Mouse (Mus musculus) forebrain, embryonic 14.5 days (tissue): ENCODE measurements around the gene Elane. TPM values are rescaled to one million over a fixed set of nuclear protein-coding genes. Genes with fewer than 3 reads are reported as not detected.

Source experiments
- ATAC-seq: fragments of 200-750 bp; cut with Nextera tagmentation; 2 replicates; pipeline ENCODE4 v1.8.0; 2017; ENCODE audit warnings: mild to moderate bottlenecking, moderate library complexity
- DNase-seq: peaks from one replicate; pipeline ENCODE4 v3.0.0-alpha.2; 2015; ENCODE audit warnings: low spot score
- H3K27ac ChIP-seq: fragments of 300-500 bp; sonication (generic); 2 replicates; pipeline ENCODE4 v1.5.1; 2014; ENCODE audit warnings: low read depth, mild to moderate bottlenecking, control low read depth, low read length, moderate library complexity
- H3K27me3 ChIP-seq: fragments of 300-500 bp; sonication (generic); replicated peaks from 2 replicates; pipeline ENCODE4 v1.6.1; 2014; ENCODE audit warnings: low read length, control low read depth, mixed read lengths; ENCODE audit not compliant: control insufficient read depth, insufficient read depth
- H3K36me3 ChIP-seq: fragments of 300-500 bp; sonication (generic); 2 replicates; pipeline ENCODE4 v1.6.1; 2014; ENCODE audit warnings: low read length, control low read depth; ENCODE audit not compliant: control insufficient read depth, insufficient read depth
- H3K4me1 ChIP-seq: fragments of 300-500 bp; sonication (generic); 2 replicates; pipeline ENCODE4 v1.6.1; 2014; ENCODE audit warnings: antibody characterized with exemption, low read length, control low read depth; ENCODE audit not compliant: control insufficient read depth, insufficient read depth
- H3K4me2 ChIP-seq: fragments of 300-500 bp; sonication (generic); 2 replicates; pipeline ENCODE4 v1.6.1; 2014; ENCODE audit warnings: mild to moderate bottlenecking, control low read depth, low read length
- H3K4me3 ChIP-seq: fragments of 300-500 bp; sonication (generic); 2 replicates; pipeline ENCODE4 v1.5.1; 2014; ENCODE audit warnings: low read depth, low read length, control low read depth
- H3K9ac ChIP-seq: fragments of 300-500 bp; sonication (generic); 2 replicates; pipeline ENCODE4 v1.6.1; 2014; ENCODE audit warnings: mild to moderate bottlenecking, low read length, control low read depth, moderate library complexity
- H3K9me3 ChIP-seq: fragments of 300-500 bp; sonication (generic); replicated peaks from 2 replicates; pipeline ENCODE4 v1.6.1; 2016; ENCODE audit warnings: low read length, control low read depth, mixed read lengths; ENCODE audit not compliant: control insufficient read depth
- WGBS: fragments of 180-500 bp; shearing (Covaris S2); extraction: QIAGEN DNeasy Blood & Tissue Kit; methylation state at CpG from one replicate; pipeline ENCODE4 v1.1.7; 2014; 5-methylcytosine and 5-hydroxymethylcytosine counted together
- polyA plus RNA-seq: library from polyadenylated mRNA; unstranded; fragments of >200 nt; fragmentation: Nextera tagmentation; extraction: Ambion mirVana; gene quantifications from 2 replicates; pipeline ENCODE4 v1.2.1, GENCODE M21; 2014

Gene Elane
- polyA plus RNA-seq = 0.36 TPM in 1 of 2 replicates, not detected in the other

GRCm38 (mm10) chr10:79886054-79886453 lies at the start of gene Elane:
Gene Elane, plus strand, starts transcription at chr10:79886247.
- H3K9me3 ChIP-seq = no peaks in the 10 kb centered on the region
- no peak within 1 kb of the TSS for H3K4me3 ChIP-seq
- 86% methylated on average over 6 of the region's 6 CpGs for WGBS
- H3K4me2 ChIP-seq = no peak within 1 kb of the TSS
- peaks cover 3% of the 10 kb centered on the region; the same call in 1 of the 2 replicates for H3K4me1 ChIP-seq
- no peak for DNase-seq
- ATAC-seq = no peak
- H3K27me3 ChIP-seq = peaks cover 5% of the 10 kb centered on the region; the same call in 1 of the 2 replicates
- H3K9ac ChIP-seq = no peak within 1 kb of the TSS
- no peak within 1 kb of the TSS for H3K27ac ChIP-seq
- no peaks in the 10 kb centered on the region for H3K36me3 ChIP-seq

- Histone ChIP-seq H3K9ac (no peak overlapping the region), H3K4me1 (no peaks in the 10 kb centered on the region; the same call in 1 of the 2 replicates), H3K9me3 (no peaks in the 10 kb centered on the region), H3K4me2 (no peak overlapping the region), H3K36me3 (no peaks in the 10 kb centered on the region), H3K27me3 (no peaks in the 10 kb centered on the region), H3K27ac (no peak overlapping the region), H3K4me3 (no peak overlapping the region)
- ATAC-seq (no peak), DNase-seq (no peak)
- WGBS = 97% methylated on average over 3 of the region's 3 CpGs
These were observed 49.1 kb upstream of the Elane start for GRCm38 (mm10) chr10:79836918-79837317.

GRCm38 (mm10) chr10:79838151-79838550 lies 47.9 kb upstream of the Elane start:
- H3K4me2 ChIP-seq = no peak overlapping the region
- no peaks in the 10 kb centered on the region; the same call in 1 of the 2 replicates for H3K4me1 ChIP-seq
- no peak overlapping the region for H3K27ac ChIP-seq

GRCm38 (mm10) chr10:79840091-79840490 lies 46.0 kb upstream of the Elane start:
- H3K4me2 ChIP-seq = no peak overlapping the region
- H3K27me3 ChIP-seq = no peaks in the 10 kb centered on the region
- H3K36me3 ChIP-seq = no peaks in the 10 kb centered on the region
- no peak overlapping the region for H3K4me3 ChIP-seq
- no peaks in the 10 kb centered on the region; the same call in 1 of the 2 replicates for H3K4me1 ChIP-seq
- no peak overlapping the region for H3K9ac ChIP-seq
- H3K9me3 ChIP-seq = no peaks in the 10 kb centered on the region
- WGBS = 86% methylated on average over 3 of the region's 3 CpGs
- no peak for ATAC-seq
- DNase-seq = no peak
- peak overlapping the region; percentile 22; the same call in 1 of the 2 replicates for H3K27ac ChIP-seq

More at GRCm38 (mm10) chr10:79838151-79838550, 47.9 kb upstream of the Elane start:
- WGBS = 82% methylated on average over 2 of the region's 2 CpGs
- ATAC-seq = no peak
- DNase-seq = no peak
- Histone ChIP-seq H3K9ac (no peak overlapping the region), H3K4me3 (no peak overlapping the region), H3K27me3 (no peaks in the 10 kb centered on the region), H3K9me3 (no peaks in the 10 kb centered on the region), H3K36me3 (no peaks in the 10 kb centered on the region)

- WGBS = under 1% methylated on average over 23 of the region's 24 CpGs
- peak; percentile 83 for ATAC-seq
- Histone ChIP-seq H3K27me3 (no peaks in the 10 kb centered on the region), H3K36me3 (no peaks in the 10 kb centered on the region), H3K4me1 (no peaks in the 10 kb centered on the region; the same call in 1 of the 2 replicates), H3K27ac (peak overlapping the region; percentile 22; the same call in 1 of the 2 replicates), H3K4me3 (peak overlapping the region; percentile 6), H3K4me2 (peak overlapping the region; percentile 40), H3K9ac (peak overlapping the region; percentile 17), H3K9me3 (no peaks in the 10 kb centered on the region)
- peak; percentile 72 for DNase-seq
These were observed 45.1 kb upstream of the Elane start for GRCm38 (mm10) chr10:79840644-79841551.

- Histone ChIP-seq H3K36me3 (no peaks in the 10 kb centered on the region), H3K27ac (no peak overlapping the region), H3K4me3 (no peak overlapping the region), H3K4me1 (no peaks in the 10 kb centered on the region; the same call in 1 of the 2 replicates), H3K9me3 (no peaks in the 10 kb centered on the region), H3K27me3 (no peaks in the 10 kb centered on the region), H3K9ac (no peak overlapping the region), H3K4me2 (no peak overlapping the region)
- no peak for ATAC-seq
- 74% methylated on average over 3 of the region's 3 CpGs for WGBS
- no peak for DNase-seq
These were observed 43.7 kb upstream of the Elane start for GRCm38 (mm10) chr10:79842322-79842721.

GRCm38 (mm10) chr10:79843476-79843875 lies 42.6 kb upstream of the Elane start:
- no peaks in the 10 kb centered on the region for H3K36me3 ChIP-seq
- H3K9ac ChIP-seq = no peak overlapping the region
- no peaks in the 10 kb centered on the region; the same call in 1 of the 2 replicates for H3K4me1 ChIP-seq
- DNase-seq (peak; percentile 56), ATAC-seq (no peak)
- 44% methylated on average over 6 of the region's 6 CpGs for WGBS
- no peaks in the 10 kb centered on the region for H3K9me3 ChIP-seq
- H3K4me3 ChIP-seq = no peak overlapping the region
- no peak overlapping the region for H3K4me2 ChIP-seq
- no peak overlapping the region for H3K27ac ChIP-seq
- no peaks in the 10 kb centered on the region for H3K27me3 ChIP-seq

GRCm38 (mm10) chr10:79846553-79846952 lies 39.5 kb upstream of the Elane start:
- ATAC-seq (no peak), DNase-seq (no peak)
- WGBS = 82% methylated on average over 5 of the region's 5 CpGs
- Histone ChIP-seq H3K4me3 (no peak overlapping the region), H3K27ac (no peak overlapping the region), H3K36me3 (no peaks in the 10 kb centered on the region), H3K9me3 (no peaks in the 10 kb centered on the region), H3K27me3 (no peaks in the 10 kb centered on the region), H3K9ac (no peak overlapping the region), H3K4me1 (peaks cover under 1% of the 10 kb centered on the region), H3K4me2 (no peak overlapping the region)
